Mouse (Mus musculus) C2C12 (cell line): ENCODE data around the gene Rhoh. TPM values are rescaled to one million over a fixed set of nuclear protein-coding genes. Genes with fewer than 3 reads are reported as not detected.

Experiments used
- H3K27me3 ChIP-seq: one replicate; pipeline ENCODE4 v1.6.1; 2011; ENCODE audit not compliant: control insufficient read depth, insufficient read depth, insufficient read length
- H3K36me3 ChIP-seq: one replicate; pipeline ENCODE4 v1.6.1; 2011; ENCODE audit not compliant: control insufficient read depth, insufficient read depth
- H3K4me3 ChIP-seq: one replicate; pipeline ENCODE4 v1.5.1; 2011; ENCODE audit warnings: mild to moderate bottlenecking, control low read depth; ENCODE audit not compliant: poor library complexity, insufficient read depth, severe bottlenecking
- H3K79me2 ChIP-seq: one replicate; pipeline ENCODE4 v1.6.1; 2011; ENCODE audit not compliant: control insufficient read depth, insufficient read depth
- H3K79me3 ChIP-seq: one replicate; pipeline ENCODE4 v1.6.1; 2011; ENCODE audit warnings: low read depth, control low read depth
- H3ac ChIP-seq: one replicate; pipeline ENCODE3; 2011; ENCODE audit warnings: low read depth; ENCODE audit not compliant: control insufficient read depth, insufficient read length
- CEBPB ChIP-seq: IDR thresholded peaks from one replicate; pipeline ENCODE4 v1.6.1; 2011; ENCODE audit warnings: low read depth, mild to moderate bottlenecking, control low read depth, moderate library complexity
- CTCF ChIP-seq: IDR thresholded peaks from one replicate; pipeline ENCODE4 v1.5.1; 2011; ENCODE audit not compliant: control insufficient read depth, insufficient read depth, insufficient read length
- FOSL1 ChIP-seq: IDR thresholded peaks from one replicate; pipeline ENCODE4 v1.8.0; 2011; ENCODE audit warnings: mild to moderate bottlenecking, low read length; ENCODE audit not compliant: poor library complexity, insufficient read depth, severe bottlenecking
- MAX ChIP-seq: IDR thresholded peaks from one replicate; pipeline ENCODE4 v1.6.1; 2011; ENCODE audit warnings: mild to moderate bottlenecking, control low read depth
- MYOD1 ChIP-seq: IDR thresholded peaks from one replicate; pipeline ENCODE4 v1.6.1; 2011; ENCODE audit warnings: low read depth; ENCODE audit not compliant: control insufficient read depth, insufficient read length
- MYOG ChIP-seq: IDR thresholded peaks from one replicate; pipeline ENCODE4 v1.6.1; 2011; ENCODE audit not compliant: control insufficient read depth, insufficient read length; ENCODE audit errors: extremely low read depth
- USF1 ChIP-seq: IDR thresholded peaks from one replicate; pipeline ENCODE4 v1.6.1; 2011; ENCODE audit warnings: low read depth, mild to moderate bottlenecking, control low read depth, moderate library complexity
- polyA plus RNA-seq: library from polyadenylated mRNA; unstranded; fragments of >200 nt; fragmentation: generic; extraction: Trizol; gene quantifications from one replicate; pipeline ENCODE4 v1.2.1, GENCODE M21; 2012; ENCODE audit warnings: missing spikeins

Gene Rhoh
- polyA plus RNA-seq, 1 experiment, result not detected

GRCm38 (mm10) chr5:65862217-65862927 lies 1.4 kb downstream of the Rhoh start:
- Histone ChIP-seq H3ac (no peak overlapping the region), H3K79me3 (no peaks in the 10 kb centered on the region), H3K4me3 (no peak overlapping the region), H3K27me3 (peaks cover 3% of the 10 kb centered on the region), H3K79me2 (no peaks in the 10 kb centered on the region), H3K36me3 (no peaks in the 10 kb centered on the region)
- TF ChIP-seq CTCF, result no peak
- no peak for TF ChIP-seq MYOG
- TF ChIP-seq MAX, result no peak
- TF ChIP-seq CEBPB, result no peak
- no peak for TF ChIP-seq USF1
- TF ChIP-seq MYOD1, result no peak
- no peak for TF ChIP-seq FOSL1

GRCm38 (mm10) chr5:65863349-65863749 lies 2.3 kb downstream of the Rhoh start:
- Histone ChIP-seq H3K4me3 (no peak overlapping the region), H3K79me3 (no peaks in the 10 kb centered on the region), H3ac (no peak overlapping the region), H3K36me3 (no peaks in the 10 kb centered on the region), H3K79me2 (no peaks in the 10 kb centered on the region), H3K27me3 (peaks cover 3% of the 10 kb centered on the region)
- no peak for TF ChIP-seq USF1
- TF ChIP-seq CTCF, result no peak
- TF ChIP-seq MYOG, result no peak
- TF ChIP-seq CEBPB, result no peak
- no peak for TF ChIP-seq MYOD1
- TF ChIP-seq MAX, result no peak
- no peak for TF ChIP-seq FOSL1

GRCm38 (mm10) chr5:65864486-65864885 lies 3.5 kb downstream of the Rhoh start:
- Histone ChIP-seq H3K36me3 (no peaks in the 10 kb centered on the region), H3K79me2 (no peaks in the 10 kb centered on the region), H3K4me3 (no peak overlapping the region), H3K79me3 (no peaks in the 10 kb centered on the region), H3ac (no peak overlapping the region), H3K27me3 (peaks cover 3% of the 10 kb centered on the region)
- TF ChIP-seq MAX (no peak), MYOG (no peak), FOSL1 (no peak), MYOD1 (no peak), CTCF (no peak), CEBPB (no peak), USF1 (no peak)

- TF ChIP-seq USF1 (no peak), MYOD1 (no peak), FOSL1 (no peak), CTCF (no peak), MAX (no peak), CEBPB (no peak), MYOG (no peak)
- Histone ChIP-seq H3ac (no peak overlapping the region), H3K79me3 (no peaks in the 10 kb centered on the region), H3K4me3 (no peak overlapping the region), H3K27me3 (peaks cover 3% of the 10 kb centered on the region), H3K36me3 (no peaks in the 10 kb centered on the region), H3K79me2 (no peaks in the 10 kb centered on the region)
These were observed 3.9 kb downstream of the Rhoh start for GRCm38 (mm10) chr5:65864946-65865345.

- no peak for TF ChIP-seq USF1
- no peak for TF ChIP-seq CTCF
- no peak for TF ChIP-seq MAX
- no peak for TF ChIP-seq FOSL1
- TF ChIP-seq MYOG, result no peak
- no peak for TF ChIP-seq CEBPB
- TF ChIP-seq MYOD1, result no peak
- no peaks in the 10 kb centered on the region for H3K79me2 ChIP-seq
- no peaks in the 10 kb centered on the region for H3K79me3 ChIP-seq
- H3K36me3 ChIP-seq, result no peaks in the 10 kb centered on the region
- H3ac ChIP-seq, result no peak overlapping the region
- H3K27me3 ChIP-seq, result peaks cover 3% of the 10 kb centered on the region
- no peak overlapping the region for H3K4me3 ChIP-seq
These were observed 5.6 kb downstream of the Rhoh start for GRCm38 (mm10) chr5:65866591-65866990.
